Mouse (Mus musculus): ENCODE measurements around the gene Slc35a1. TPM values are rescaled to one million over a fixed set of nuclear protein-coding genes. Genes with fewer than 3 reads are reported as not detected.

The Slc35a1 gene
- total and polyA plus RNA-seq, 3 experiments = 18.2 to 26.2 (median 19.7) TPM

DNA sequence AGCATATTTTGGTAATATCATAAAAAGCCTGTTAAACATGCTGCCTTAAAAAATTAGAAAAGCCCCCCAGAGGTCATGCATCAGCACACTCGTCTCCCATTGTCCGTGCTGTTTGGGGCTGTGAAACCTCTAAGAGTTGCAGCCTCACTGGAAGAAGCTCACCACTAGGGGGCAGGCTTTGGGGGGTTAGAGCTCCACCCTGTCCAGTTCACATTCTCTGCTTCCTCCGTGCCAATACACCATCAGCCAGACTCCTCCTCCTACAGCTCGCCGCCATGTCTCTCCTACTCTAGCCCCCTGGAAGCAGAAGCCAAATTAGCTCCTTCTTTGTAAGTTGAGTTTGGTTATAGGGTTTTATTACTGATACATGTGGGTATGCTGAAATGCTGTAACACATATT, 14.3 kb upstream of the Slc35a1 start:
- Histone ChIP-seq H3K36me3 (replicated peaks in 1 of 2; ENCODE audit: control insufficient read depth in 1 of 2, insufficient read depth in 1 of 2, low read length in 1 of 2) (no peaks in the 10 kb centered on the region), H3K4me2 (ENCODE audit: insufficient read depth, low read depth, poor library complexity, severe bottlenecking) (no peak overlapping the region), H3K4me3 (replicated peaks in 1 of 3; ENCODE audit: low read depth in 2 of 3, low read length in 2 of 3, poor library complexity in 1 of 3) (no peak overlapping the region), H3K9me3 (replicated peaks; ENCODE audit: low read length) (no peaks in the 10 kb centered on the region), H3K27ac (ENCODE audit: insufficient read depth, low read depth) (no peak overlapping the region), H3K4me1 (ENCODE audit: control insufficient read depth in 1 of 2, insufficient read depth in 2 of 2) (no peaks in the 10 kb centered on the region), H3K79me2 (replicated peaks; ENCODE audit: control insufficient read depth, extremely low read depth, insufficient read depth, poor library complexity, severe bottlenecking) (no peaks in the 10 kb centered on the region), H3K9ac (ENCODE audit: insufficient read depth, low read depth) (no peak overlapping the region), H3K27me3 (replicated peaks) (no peaks in the 10 kb centered on the region)
- TF ChIP-seq CHD2 (IDR thresholded peaks at IDR 0.05; ENCODE audit: low read length) = no peak
- TF ChIP-seq NELFE (IDR thresholded peaks at IDR 0.05; ENCODE audit: low read depth, low read length) = no peak
- TF ChIP-seq MXI1 (IDR thresholded peaks at IDR 0.05; ENCODE audit: low read depth, low read length) = no peak
- peak; percentile 64 for TF ChIP-seq SMC3 (IDR thresholded peaks at IDR 0.05; ENCODE audit: low read depth, low read length)
- TF ChIP-seq CTCF (conservative IDR thresholded peaks at IDR 0.05 in 1 of 2, IDR thresholded peaks at IDR 0.05 in 1 of 2; ENCODE audit: low read depth in 2 of 2, low read length in 2 of 2) = peak; percentile 44 to 78; a peak in 3 of 4 replicates
- peak; percentile 42 for TF ChIP-seq RAD21 (IDR thresholded peaks at IDR 0.05; ENCODE audit: low read depth, low read length)
- TF ChIP-seq RCOR1 (conservative IDR thresholded peaks at IDR 0.05; ENCODE audit: low read depth, low read length) = no peak
- no peak for TF ChIP-seq IRF4 (IDR thresholded peaks at IDR 0.05; ENCODE audit: low read depth, low read length)
- TF ChIP-seq USF2 (conservative IDR thresholded peaks at IDR 0.05; ENCODE audit: low read depth, low read length) = no peak
- no peak for TF ChIP-seq MYC (IDR thresholded peaks at IDR 0.05; ENCODE audit: low read depth, low read length)
- no peak for TF ChIP-seq SIN3A (IDR thresholded peaks at IDR 0.05; ENCODE audit: low read length)
- no peak for TF ChIP-seq USF1 (IDR thresholded peaks at IDR 0.05; ENCODE audit: low read depth, low read length)
- no peak for TF ChIP-seq CHD1 (IDR thresholded peaks at IDR 0.05; ENCODE audit: low read depth, low read length)
- no peak for TF ChIP-seq MAZ (IDR thresholded peaks at IDR 0.05; ENCODE audit: low read depth, low read length)
- no peak for TF ChIP-seq ZMIZ1 (IDR thresholded peaks at IDR 0.05; ENCODE audit: low read depth, low read length)
- peak; percentile 65 for DNase-seq (ENCODE audit: extremely low read depth)
- in situ Hi-C loops (cut with MboI; ENCODE audit: low pct_ligation_motif_present, low pct_unique_long_range_greater_than_20kb, low sequenced_read_pairs) = no loop called here
- dilution Hi-C loops (cut with MboI; ENCODE audit: extremely low pct_ligation_motif_present, extremely low pct_unique_long_range_greater_than_20kb, low sequenced_read_pairs) = no loop called here

- H3K9ac ChIP-seq (ENCODE audit: insufficient read depth, low read depth) = peak overlapping the region; percentile 48
- H3K4me2 ChIP-seq (ENCODE audit: insufficient read depth, low read depth, poor library complexity, severe bottlenecking) = peak overlapping the region; percentile 97; the same call in 1 of the 2 replicates
- in situ Hi-C loops (cut with MboI; ENCODE audit: low pct_ligation_motif_present, low pct_unique_long_range_greater_than_20kb, low sequenced_read_pairs) = no loop called here
- peaks cover 5 to 34% of the 10 kb centered on the region in 2 experiments for H3K4me1 ChIP-seq (ENCODE audit: control insufficient read depth in 1 of 2, insufficient read depth in 2 of 2)
- DNase-seq (ENCODE audit: extremely low read depth) = no peak
- TF ChIP-seq CTCF (conservative IDR thresholded peaks at IDR 0.05 in 1 of 2, IDR thresholded peaks at IDR 0.05 in 1 of 2; ENCODE audit: low read depth in 2 of 2, low read length in 2 of 2) = no peak
- no peak for TF ChIP-seq TBP (conservative IDR thresholded peaks at IDR 0.05; ENCODE audit: low read depth, low read length)
- no peak for TF ChIP-seq ZMIZ1 (IDR thresholded peaks at IDR 0.05; ENCODE audit: low read depth, low read length)
- no peak for TF ChIP-seq EP300 (IDR thresholded peaks at IDR 0.05; ENCODE audit: low read length)
- no peak for TF ChIP-seq CHD2 (IDR thresholded peaks at IDR 0.05; ENCODE audit: low read length)
- no peak for TF ChIP-seq BHLHE40 (IDR thresholded peaks at IDR 0.05; ENCODE audit: low read depth, low read length)
- TF ChIP-seq UBTF (IDR thresholded peaks at IDR 0.05; ENCODE audit: low read depth, low read length) = no peak
- no peak for TF ChIP-seq MYC (IDR thresholded peaks at IDR 0.05; ENCODE audit: low read depth, low read length)
- no peak for TF ChIP-seq TCF12 (IDR thresholded peaks at IDR 0.05; ENCODE audit: low read depth, low read length)
- no peak for TF ChIP-seq KAT2A (IDR thresholded peaks at IDR 0.05; ENCODE audit: insufficient replicate concordance, low read length)
- no peak for TF ChIP-seq MXI1 (IDR thresholded peaks at IDR 0.05; ENCODE audit: low read depth, low read length)
- no peak for TF ChIP-seq PAX5 (IDR thresholded peaks at IDR 0.05; ENCODE audit: low read length)
- no peak for TF ChIP-seq NRF1 (IDR thresholded peaks at IDR 0.05; ENCODE audit: low read depth, low read length)
- no peak for TF ChIP-seq POLR2AphosphoS2 (IDR thresholded peaks at IDR 0.05; ENCODE audit: low read depth, low read length)
- no peak for TF ChIP-seq ETS1 (conservative IDR thresholded peaks at IDR 0.05; ENCODE audit: low read depth, low read length)
- TF ChIP-seq E2F4 (IDR thresholded peaks at IDR 0.05; ENCODE audit: insufficient replicate concordance, low read depth, low read length) = no peak
- H3K79me2 ChIP-seq (replicated peaks; ENCODE audit: control insufficient read depth, extremely low read depth, insufficient read depth, poor library complexity, severe bottlenecking) = 0 out of 2 replicates have a peak, but pooled peaks cover 2% of the 10 kb centered on the region
- H3K4me3 ChIP-seq (replicated peaks in 1 of 3; ENCODE audit: low read depth in 2 of 3, low read length in 2 of 3, poor library complexity in 1 of 3) = peak overlapping the region in 1 of 3 experiments; percentile 17
- dilution Hi-C loops (cut with MboI; ENCODE audit: extremely low pct_ligation_motif_present, extremely low pct_unique_long_range_greater_than_20kb, low sequenced_read_pairs) = no loop called here
- peaks cover 0 to 7% of the 10 kb centered on the region in 2 experiments for H3K36me3 ChIP-seq (replicated peaks in 1 of 2; ENCODE audit: control insufficient read depth in 1 of 2, insufficient read depth in 1 of 2, low read length in 1 of 2)
- no peaks in the 10 kb centered on the region for H3K9me3 ChIP-seq (replicated peaks; ENCODE audit: low read length)
- H3K27me3 ChIP-seq (replicated peaks) = no peaks in the 10 kb centered on the region
- H3K27ac ChIP-seq (ENCODE audit: insufficient read depth, low read depth) = no peak overlapping the region
Observed at GRCm38 (mm10) chr4:34688021-34688420, 783 bp upstream of the Slc35a1 start.
